Mouse (Mus musculus) layer of hippocampus, adult 11-12 months (tissue): ENCODE measurements around the gene Scn8a.

ENCODE experiments used
- DNase-seq: peaks from one replicate; pipeline ENCODE4 v3.0.0; 2022; ENCODE audit warnings: low spot score

Scn8a gene

DNA sequence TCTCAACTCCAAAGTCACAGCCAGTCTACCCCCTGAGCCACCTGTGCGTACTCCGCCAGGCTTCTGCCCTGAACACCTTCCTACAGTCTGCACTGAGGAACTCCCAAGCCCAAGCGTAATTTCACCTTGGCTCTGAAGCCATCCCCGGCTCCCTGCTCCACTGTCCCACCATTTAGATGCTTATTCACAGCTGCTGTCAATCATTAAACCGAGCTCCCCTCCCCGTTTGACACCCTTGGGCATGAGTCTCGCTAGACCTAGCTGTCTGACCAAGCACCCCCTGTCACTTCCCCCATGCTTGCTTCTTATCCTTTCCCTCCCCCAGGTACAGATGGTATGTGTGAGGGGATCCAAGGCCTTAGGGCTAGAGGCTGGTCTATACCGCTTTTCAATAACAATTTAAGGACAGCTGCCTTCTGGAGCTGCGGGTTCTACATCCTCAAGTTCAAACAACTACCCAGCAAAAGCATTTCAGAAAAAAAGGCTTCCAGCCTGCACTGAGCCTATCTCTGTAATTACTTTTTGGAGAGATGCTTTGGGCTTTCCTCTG, 200.1 kb downstream of the Scn8a start:
- no peak for DNase-seq

DNA sequence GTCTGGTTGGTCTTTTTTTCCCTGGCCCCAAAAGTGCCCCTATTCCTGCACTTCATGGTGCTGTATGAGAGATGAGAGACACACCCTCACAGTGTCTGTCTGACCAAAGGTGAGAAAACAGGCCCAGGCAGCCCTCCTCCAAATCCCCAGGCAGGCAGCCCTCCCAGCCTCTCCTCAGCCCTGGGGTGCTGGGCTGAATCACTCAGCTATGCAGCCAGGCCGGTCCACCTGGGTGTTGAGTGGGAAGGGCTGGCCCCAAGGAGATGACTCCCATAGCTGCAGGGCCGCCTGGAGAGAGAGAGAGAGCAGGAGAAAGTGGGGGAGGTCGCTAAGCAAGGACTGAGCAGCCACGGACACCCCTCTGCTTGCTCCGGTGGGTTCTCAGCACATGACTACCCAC, 201.1 kb downstream of the Scn8a start:
- no peak for DNase-seq

DNA sequence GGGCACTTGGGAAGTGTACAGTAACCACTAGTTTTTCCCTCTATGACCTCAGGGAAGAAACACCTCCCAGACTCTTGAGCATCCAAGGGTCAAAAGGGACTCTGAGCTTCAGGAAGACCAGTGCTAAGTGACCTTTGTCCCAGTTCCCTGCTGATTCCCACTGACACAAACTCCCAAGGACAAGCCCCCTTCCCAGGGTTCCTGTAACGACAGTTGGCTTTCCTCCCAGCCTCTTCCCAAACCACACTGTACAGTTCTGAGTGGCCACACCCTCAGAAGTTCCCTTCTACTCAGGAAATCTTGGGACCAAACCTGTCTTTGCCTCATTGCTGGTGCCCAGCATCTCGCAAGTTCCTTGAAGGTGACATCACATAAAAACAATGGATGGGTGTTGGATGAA, 203.1 kb downstream of the Scn8a start:
- DNase-seq: no peak

DNA sequence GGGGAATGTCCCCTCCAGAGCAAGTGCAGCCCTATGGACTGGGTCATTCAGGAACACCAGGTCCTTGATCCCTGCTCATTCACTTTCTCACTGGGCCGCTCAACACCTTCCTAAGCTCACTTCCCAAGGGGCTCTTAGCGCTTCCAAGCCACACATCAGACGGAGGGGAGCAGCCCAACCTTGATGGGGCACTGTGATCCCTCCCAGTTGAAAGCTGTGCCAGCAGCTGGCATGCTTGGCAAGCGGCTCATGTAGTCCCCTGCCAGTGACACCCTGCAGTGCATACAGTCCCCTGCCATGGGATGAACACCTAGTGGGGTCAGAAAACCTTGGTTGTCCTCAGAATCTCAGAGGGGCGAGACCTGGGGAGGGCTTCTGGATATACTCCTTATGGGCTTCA, 204.4 kb downstream of the Scn8a start:
- no peak for DNase-seq

DNA sequence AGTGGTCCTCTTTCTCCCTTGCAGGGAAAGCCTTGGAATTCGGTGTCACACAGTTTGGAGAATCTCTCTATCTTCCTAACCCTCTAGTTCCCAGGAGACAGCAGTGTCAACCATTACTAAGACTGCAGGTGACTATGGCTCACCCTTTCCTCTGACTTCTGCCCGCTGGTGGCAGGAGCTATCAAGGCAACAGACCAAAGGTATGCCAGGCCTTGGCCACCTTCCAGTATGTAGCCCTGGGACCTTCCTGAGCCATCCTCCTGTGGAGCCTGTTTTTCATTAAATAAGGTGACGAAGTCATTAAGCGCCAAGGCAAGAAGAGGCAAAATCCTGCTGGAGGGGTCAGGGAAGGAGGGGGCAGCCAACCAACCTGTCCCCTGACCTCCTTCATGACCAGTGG, 205.5 kb downstream of the Scn8a start:
- DNase-seq: no peak

DNA sequence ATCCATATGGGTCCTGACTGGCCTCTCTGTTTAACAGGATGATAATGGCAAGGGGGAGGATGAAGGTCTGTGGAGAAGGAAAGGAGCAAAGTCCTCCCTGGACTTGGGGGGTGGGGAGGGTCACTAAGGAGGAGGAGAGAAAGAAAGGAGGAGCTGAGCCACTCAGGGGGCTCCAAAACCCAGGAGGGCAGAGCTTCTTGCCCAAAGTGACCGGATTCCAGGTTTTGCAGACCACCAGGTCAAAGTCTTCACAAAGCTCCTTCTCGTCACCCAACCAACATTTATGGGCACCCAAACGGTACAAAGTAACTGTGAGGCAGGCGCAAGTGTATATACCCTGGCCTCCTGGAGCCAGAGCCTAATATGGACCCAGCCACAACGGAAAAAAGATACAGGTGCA, 206.0 kb downstream of the Scn8a start:
- DNase-seq: no peak

DNA sequence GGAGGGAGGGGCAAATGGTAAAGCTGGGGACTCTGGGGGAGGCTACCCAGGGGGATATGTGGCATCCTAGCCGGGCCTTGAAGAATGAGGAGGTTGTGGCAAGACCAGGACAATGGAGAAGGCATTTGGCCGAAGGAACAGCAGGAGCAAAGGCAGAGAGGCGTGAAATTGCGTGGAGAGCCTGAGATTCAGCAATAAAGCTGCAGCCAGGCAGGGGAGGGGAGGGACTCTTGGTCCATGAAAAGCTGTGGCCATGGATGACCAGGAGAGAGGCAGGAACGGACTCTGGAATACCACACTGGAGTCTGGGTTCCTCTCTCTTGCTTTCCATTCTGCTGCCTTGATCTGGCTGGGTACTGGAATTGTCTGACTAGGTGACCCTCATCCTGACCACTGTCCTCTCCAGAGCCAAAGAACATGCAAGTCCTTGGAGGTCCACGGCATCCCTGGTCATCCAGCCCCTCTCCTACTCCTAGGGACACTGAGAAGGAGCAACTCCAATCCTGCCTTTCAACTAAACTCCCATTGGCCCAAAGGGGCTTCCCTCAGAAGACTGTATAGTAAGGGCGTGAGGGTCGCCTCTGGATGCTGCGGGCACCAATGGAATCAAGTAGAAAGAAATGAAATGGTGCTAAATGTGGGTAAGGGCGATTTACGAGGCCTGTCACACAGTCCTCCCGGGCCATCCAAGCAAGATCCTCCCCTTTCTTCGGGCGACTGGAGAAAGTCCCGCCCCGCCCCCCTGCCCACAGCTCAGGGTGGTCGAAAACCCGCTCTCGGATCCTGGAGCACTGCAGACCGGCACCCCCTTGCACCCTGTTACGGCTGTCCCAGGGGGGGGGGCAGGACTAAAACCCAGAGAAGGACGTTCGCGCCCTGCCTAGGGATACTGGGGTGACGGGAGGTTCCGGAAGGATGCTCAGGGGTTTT, 206.7 kb downstream of the Scn8a start:
- no peak for DNase-seq

DNA sequence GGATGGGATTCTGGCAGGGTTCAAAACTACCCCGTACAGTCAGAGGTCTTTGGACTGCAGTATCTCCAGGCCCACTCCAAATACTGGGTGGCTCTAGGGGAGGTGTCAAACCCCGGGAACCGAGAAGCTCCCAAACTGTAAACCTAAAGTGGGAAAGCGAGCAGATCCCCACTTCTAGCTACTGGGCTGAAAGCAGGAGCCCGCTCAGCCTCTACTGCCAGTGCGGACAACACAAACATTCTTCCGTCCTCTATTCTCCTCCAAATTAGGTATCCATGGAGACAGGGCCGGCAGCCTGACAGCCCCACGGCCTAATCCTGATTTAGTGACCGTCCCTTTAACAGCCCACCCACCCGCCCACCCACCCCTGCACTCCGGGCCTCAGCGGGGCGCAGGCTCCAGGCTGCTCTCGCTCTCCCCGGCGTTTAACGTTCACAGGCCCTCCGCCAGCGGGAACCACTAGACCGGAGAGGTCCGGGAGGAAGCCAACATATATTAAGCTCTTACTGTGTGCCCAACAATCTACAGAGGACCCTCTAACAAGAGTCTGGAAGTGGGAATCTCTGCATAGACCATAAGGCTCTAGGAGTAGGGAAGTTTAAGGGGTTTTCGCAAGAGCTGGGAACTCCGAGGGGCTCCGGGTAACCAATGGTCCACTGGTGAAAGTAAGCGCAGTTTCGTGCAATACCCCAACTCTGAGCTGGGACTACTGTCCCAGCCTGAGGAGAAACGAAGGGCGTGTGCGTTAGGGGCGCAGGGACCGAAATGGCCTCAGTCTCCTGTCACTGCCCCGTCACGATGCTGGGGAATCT, 207.5 kb downstream of the Scn8a start:
- no peak for DNase-seq

DNA sequence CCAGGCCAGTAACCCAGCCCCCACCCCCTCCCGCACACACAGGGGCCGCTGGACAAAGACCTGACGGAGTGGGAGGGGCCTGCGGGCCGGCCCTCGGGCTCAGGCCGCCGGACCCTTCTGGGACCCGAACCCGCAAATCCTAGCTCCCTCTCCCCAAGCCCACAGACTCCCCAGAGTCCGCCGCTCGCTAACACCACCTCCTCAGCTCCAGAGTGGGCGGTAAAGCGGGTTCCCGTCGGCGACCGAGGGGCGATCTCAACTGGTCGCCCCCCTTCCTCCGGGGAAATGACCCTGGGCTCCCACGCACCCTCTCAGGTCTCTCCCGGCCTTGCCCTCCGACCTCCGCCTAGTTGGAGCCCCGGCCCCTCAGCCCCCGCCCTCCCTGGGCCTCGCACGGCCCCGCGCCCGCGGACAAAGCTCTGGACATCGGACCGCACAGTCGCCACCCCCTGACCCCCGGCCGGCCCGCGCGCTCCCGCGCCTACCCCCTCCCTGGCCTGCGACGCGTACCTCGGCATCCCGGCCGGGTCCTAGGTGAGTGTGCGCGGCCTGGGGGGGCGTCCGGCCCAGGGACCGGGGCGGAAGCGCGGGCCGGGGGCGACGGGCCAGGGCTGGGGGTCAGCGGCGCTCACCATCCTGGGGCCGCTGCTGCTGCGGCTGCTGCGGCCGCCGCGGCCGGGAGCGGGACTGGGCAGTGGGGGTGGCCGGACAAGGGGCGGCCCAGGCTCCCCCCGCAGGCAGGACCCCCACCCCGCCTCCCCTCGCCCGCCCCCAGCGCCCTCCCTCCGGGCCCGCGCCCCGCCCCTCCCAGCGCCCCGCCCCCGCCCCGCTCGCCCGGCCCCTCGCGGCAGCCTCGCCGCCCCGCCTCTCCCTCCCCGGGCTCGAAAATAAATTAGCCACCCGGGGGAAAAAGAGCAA, 208.4 kb downstream of the Scn8a start, which contains the start of gene Fignl2:
TSS of gene Fignl2 (minus strand) at position 755 of the 918 bp plus-strand sequence.
- DNase-seq: no peak

DNA sequence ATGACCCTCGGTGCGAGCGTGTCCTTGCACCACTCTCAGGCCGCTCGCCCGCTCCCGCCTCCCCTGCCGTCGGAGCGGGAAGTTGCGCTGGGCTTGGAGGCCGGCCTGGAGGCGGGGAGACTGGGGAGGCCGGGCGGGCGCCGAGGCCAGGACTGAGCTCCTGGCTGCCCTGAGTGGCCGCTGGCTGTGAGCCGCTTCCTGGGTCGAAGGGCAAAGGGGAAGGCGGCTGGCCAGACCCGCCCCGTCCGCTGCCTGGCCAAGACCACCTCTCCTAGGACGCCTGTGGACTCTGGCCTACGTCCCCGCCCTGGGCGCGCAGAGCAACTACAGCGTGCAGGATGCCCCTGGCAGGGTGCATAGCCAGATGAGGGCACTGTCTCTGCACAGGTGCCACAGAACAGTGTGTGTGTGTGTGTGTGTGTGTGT, 209.1 kb downstream of the Scn8a start:
- DNase-seq: peak; percentile 76

DNA sequence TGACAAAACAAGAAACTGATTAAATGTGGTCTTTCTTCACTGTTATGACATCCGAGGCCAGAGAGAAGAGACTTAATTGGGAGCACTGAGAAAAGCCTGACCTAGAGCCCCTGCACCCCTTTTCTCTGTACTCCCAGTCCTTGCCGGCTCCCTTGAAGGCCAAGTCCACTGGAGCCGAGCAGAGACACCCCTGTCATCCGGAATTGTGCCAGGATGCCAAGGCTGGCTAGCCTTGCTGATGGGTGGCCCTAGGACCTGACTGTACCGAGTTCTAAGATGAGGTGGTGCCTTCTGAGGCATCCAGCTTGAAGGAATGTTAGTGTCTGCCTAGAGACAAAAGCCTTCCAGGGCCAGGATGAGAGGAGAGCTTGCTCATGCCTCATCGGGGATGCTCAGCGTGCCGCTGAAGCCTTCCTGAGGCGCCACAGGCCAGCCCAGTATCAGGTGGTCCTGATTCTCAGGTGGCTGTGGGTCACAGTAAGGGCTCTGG, 210.4 kb downstream of the Scn8a start:
- DNase-seq: no peak

DNA sequence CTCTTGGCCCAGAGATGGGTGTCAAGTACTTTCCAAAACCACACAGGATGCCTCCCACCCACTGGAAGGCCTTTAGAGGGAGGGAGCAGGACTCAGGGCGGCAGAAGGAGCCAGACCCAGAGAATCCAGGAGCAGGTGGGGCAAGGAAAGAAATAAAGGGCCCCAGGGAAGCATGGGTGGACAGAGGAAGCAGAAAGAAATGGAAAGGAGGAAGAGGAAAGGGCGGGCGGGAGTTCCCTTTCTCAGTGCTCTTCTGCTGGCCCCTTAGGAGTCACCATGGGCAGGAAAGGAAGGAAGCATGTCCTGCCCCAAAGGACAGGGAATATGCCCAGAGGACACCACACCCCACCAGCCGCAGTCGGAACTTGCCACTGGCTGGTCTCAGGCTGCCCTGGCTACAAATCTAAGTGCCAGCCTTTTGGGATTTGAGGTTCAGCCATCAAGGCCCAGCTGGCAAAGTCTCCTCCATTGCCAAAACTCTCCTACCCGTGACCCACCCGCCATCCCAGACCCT, 211.4 kb downstream of the Scn8a start:
- no peak for DNase-seq

DNA sequence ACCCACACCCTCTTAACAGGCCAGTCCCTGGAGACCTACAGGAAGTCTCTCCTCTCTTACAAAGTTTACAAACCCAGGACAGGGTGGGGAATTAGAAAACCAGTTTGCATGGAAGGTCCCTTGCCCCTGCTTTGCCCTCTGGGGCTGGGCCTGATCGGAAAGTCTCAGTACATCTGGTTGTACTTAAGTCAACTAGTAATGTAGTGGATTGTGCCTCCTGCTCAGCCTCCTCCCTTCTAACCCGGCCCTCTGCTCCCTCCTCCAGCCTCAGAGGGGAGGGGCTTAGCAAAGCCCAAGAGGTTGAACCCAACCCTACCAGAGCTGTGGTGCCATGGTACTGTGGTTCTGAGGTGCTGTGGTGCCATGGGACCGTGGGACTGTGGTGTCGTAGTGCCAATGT, 212.6 kb downstream of the Scn8a start:
- no peak for DNase-seq

DNA sequence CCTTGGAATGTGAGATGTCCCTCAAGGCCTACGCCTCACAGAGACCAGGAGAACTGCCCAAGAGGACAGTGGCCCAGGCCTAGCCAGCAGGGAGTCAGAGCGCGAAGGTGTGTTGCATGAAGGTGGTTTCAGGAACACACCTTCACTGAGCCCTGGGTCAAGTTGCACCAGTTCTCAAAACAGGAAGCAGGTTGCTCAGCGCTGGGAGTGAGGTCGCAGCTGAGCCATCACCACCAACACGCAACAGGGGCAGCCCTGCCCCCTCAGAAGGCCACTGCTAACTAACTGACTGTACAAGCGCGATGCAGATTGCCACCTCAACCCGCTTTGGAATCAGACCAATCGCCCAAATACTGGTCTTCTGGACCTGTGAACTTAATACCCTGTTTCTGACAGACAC, 214.8 kb downstream of the Scn8a start:
- DNase-seq: no peak

DNA sequence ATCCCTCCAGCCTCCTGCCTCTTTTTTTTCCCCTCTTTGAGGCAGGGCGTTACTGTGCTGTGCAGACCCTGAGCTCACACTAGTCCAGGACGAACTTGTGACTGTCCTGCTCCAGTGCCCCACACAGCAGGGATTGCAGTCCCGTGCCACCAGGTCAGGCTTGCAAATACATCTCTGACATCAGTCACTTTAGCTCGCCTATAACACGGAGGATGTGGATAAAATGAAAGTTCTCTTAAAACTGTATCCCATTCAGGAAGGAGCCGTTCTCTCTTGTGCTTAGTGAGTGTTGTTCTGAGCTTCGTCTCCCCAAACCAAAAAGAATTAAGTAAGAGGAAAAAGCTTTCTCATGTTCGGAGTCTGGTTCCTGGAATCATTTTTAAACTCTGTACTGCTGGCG, 216.8 kb downstream of the Scn8a start:
- no peak for DNase-seq

DNA sequence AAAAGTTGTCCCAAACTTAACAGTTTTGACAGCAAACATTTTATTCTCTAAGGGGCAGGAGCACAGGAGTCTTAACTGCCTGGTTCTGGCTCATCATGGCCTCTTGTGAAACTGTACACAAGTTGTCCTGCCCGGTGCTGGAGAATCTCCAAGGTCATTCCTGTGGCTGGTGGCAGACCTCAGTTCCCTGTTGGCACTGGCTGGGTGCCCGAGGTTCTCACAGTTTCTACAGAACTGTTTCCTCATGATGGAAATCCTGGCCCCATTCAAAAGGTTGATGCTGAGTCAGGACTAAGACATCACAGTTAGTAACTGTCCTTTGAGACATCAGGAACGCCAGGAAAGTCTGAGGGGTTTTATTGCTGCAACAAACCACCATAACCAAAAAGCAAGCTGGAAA, 217.3 kb downstream of the Scn8a start:
- DNase-seq: no peak

DNA sequence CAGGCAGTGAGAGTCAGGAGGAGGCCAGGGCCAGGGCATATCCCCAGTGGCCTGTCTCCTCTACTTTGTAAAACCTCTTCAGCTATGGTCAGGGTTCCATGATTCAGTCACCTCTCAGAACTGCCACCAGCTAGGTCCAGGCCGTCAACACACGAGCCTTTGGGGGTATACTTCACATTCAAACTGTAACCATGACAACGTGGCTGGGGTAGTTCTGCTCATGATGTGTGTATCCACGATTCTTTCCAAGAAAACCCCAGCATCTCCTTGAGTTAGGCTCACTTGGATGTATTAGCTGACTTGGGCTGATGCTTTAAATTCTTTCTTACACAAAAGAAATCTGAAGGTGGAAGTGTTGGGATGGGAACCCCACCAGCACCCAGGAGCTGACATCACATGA, 218.6 kb downstream of the Scn8a start:
- DNase-seq: no peak

DNA sequence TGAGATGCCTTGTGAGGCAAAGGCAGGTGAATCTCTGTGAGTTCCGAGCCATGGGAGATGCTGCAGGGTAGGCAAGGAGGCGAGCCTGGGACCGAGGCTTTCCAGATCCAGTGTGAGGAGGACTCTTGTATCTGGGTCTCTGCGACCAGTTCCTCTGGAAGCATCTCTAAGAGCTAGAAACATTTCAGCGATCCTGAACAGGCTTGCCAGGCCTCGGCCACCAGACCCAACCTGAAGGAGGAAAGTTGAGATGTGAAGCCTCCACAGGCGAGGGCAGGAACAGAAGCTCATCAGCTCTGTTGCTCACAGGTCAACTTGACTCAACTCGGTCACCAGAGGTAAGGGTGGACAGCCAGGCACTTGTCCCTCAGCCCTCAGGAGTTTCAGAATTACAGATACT, 221.9 kb downstream of the Scn8a start:
- DNase-seq: no peak

DNA sequence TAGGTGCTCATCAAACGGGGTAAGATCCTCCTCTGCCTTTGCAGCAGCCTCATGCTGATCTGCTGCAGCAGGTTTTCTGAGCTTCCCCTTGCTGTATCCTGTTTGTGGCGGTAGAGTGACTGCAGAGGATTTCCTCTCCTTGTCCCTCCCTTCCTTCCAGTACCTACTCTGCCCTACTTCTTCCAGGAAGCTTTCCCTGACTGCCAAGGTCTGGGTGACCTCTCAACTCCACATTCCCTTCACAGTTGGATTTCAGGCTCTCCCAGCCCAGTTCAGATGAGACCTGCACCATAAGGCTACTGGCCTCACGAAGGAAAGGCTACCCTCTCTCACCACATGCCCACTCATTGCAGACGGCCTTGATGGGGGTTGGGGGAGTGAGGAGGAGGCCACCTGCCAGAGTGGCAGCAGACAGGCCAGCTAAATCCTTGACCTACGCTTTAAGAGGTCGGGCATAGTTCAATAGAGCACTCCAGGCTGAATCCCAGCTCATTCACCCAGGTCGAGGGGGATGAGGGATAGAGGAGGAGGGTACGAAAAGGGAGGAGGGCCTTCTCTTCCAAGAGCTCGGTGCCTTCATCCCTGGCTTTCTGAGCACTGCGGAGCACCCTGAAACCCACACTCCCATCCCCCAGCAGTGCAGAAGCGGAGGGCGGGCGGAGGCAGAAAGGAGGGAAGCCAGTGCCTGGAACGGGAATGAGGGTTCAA, 222.6 kb downstream of the Scn8a start:
- DNase-seq: no peak

DNA sequence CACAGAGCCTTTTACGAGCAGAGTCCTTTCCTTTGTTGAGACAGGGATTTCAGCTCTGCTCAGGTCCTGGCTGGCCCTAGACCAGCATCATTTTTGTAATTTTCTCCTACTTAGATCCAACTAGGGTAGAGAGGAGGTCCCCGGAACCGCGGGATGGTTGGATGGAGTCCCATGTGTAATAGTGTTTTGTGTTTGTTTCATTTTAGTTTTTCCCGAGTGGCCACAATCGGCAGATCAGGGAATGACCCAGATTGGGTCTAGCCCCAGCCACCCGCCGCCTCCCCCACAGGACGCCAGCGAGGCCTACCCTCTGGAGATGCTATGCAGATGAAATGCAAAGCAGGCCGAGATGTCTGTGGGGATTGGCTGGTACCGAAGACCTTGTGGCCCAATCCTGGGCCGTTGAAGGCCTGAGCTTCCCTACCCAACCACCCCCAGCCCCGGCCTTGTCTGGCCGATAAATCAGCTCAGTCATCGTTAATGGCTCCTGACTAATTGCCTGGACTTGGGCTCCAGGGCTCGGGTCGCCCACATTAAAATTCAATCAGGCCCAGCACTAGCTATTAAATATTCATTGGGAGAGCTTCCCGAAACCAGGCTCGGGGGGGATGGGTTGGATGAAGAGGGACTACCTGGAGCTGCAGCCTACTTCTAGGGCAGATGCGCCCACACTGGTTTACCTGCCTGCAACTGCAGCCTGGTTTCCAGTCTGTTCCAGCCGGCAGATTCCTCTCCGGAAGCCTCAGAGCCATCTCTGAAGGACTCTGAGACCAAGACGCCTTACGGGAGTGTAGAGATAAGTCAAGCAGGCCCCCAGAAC, 223.4 kb downstream of the Scn8a start:
- peak; percentile 65 for DNase-seq
